Mouse (Mus musculus): ENCODE measurements around the gene Bmyc. TPM values are rescaled to one million over a fixed set of nuclear protein-coding genes. Genes with fewer than 3 reads are reported as not detected.
"Not testable (repeated sequence)": the region's sequence is repeated elsewhere in the genome, so short reads cannot be mapped to it uniquely, and the experiment has no call there.

Gene Bmyc
- total and polyA plus RNA-seq, 3 experiments: 12.7 to 21.2 (median 14.8) TPM

DNA sequence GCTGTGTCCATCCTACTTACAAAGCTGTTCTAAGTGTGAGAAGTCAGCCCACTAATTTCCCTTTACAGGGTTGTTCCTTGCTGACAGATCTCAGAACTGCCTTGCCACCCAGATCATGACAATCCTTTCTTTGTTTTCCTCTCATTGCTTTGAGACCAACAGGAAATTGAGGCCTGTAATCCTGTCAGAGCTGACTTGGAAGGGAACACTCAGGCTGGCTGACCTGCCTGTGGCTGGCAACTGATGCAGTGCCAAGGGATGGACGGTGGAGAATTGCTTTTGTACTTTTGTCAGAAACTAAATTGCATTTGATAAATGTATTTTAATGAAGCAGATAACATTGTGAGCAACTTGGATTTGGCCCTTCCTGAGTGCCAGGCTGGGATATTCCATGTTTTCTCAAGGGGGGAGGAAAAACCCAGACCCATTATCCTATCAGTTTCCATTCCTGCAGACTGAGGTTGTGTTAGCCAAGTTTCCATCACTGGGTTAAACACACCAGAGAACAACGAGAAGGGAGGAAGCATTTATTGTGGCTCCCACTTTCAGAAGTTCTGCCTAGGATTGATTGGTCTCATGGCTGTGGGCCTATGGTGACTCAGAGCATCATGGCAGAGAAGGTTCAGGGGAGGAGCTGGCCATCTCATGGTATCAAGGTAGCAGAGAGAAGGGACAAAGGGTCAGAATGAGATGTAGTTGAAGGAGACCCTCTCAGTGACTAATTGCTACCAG, 26.8 kb downstream of the Bmyc start:
- intact Hi-C loops (cut with DNase I): no loop called here

DNA sequence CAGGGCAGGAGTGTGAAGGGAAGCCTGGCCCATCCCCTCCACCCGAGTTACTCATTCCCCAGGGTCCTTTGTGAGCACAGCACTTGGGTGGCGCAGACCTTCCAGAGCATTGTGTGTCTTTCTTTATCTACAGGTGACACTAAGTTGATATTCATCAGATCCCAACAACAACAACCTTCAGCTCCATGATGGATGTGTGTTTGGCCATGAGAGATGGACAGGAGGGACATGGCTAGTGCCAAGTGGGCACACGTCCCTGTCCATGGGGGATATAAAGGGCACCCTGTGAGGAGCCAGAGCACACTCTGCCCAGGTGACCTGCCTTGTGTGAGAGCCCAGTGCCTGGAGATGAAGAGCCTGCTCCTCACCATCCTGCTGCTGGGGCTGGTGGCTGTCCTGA, 30.2 kb downstream of the Bmyc start, which contains the start of gene Obp2b:
Gene Obp2b, plus strand, starts transcription at position 301 of the 400 bp plus-strand sequence.
- intact Hi-C loops (cut with DNase I); DNase-seq; H3K27me3 ChIP-seq (ENCODE audit: control insufficient read depth, insufficient read depth, low read length); H3K4me3 ChIP-seq; H3K4me1 ChIP-seq (ENCODE audit: control insufficient read depth, insufficient read depth, low read length); H3K36me3 ChIP-seq (ENCODE audit: control insufficient read depth, insufficient read depth, low read length); H3K27ac ChIP-seq; H3K79me2 ChIP-seq (replicated peaks; ENCODE audit: control insufficient read depth, insufficient read depth, low read length); H3K9ac ChIP-seq (ENCODE audit: low read depth, low read length): not testable (repeated sequence)
- 67% methylated on average over 3 of the region's 3 CpGs for WGBS

More for the DNA sequence above, 26.8 kb downstream of the Bmyc start:
- no peaks in the 10 kb centered on the region for H3K27me3 ChIP-seq (ENCODE audit: control insufficient read depth, insufficient read depth, low read length)
- no peak overlapping the region for H3K9ac ChIP-seq (ENCODE audit: low read depth, low read length)
- no peak for DNase-seq
- 20% methylated on average over 2 of the region's 2 CpGs for WGBS
- H3K4me1 ChIP-seq (ENCODE audit: control insufficient read depth, insufficient read depth, low read length): no peaks in the 10 kb centered on the region
- no peak overlapping the region for H3K4me3 ChIP-seq
- TF ChIP-seq EP300 (IDR thresholded peaks at IDR 0.05; ENCODE audit: insufficient read depth, low read depth, low read length): no peak
- no peak for TF ChIP-seq POLR2A (IDR thresholded peaks at IDR 0.05; ENCODE audit: insufficient read depth, low read depth, low read length)
- TF ChIP-seq CTCF (IDR thresholded peaks at IDR 0.05): no peak
- H3K36me3 ChIP-seq (ENCODE audit: control insufficient read depth, insufficient read depth, low read length): no peaks in the 10 kb centered on the region
- no peak overlapping the region for H3K27ac ChIP-seq
- no peaks in the 10 kb centered on the region for H3K79me2 ChIP-seq (replicated peaks; ENCODE audit: control insufficient read depth, insufficient read depth, low read length)

DNA sequence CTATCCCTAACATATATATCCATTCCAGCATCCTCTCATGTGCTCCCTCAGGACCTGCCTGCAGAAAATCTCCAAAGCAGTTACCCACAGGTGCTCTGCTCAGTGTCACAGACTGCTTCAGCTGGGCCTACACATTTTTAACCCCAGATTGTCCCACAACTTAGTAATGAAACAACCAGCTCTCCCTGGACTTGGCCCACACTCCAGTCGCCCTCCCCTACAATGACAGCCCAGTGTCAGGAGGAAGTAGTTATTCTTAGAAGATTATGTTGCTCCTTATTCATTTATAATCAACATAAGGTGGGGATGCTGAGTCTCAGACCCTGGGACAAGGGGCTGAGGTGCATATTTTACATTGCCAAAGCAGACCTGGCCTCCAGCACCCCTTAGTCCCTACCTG, 35.1 kb downstream of the Bmyc start:
- H3K4me1 ChIP-seq (ENCODE audit: control insufficient read depth, insufficient read depth, low read length): no peaks in the 10 kb centered on the region
- no peaks in the 10 kb centered on the region for H3K79me2 ChIP-seq (replicated peaks; ENCODE audit: control insufficient read depth, insufficient read depth, low read length)
- H3K27me3 ChIP-seq (ENCODE audit: control insufficient read depth, insufficient read depth, low read length): no peaks in the 10 kb centered on the region
- no peaks in the 10 kb centered on the region for H3K36me3 ChIP-seq (ENCODE audit: control insufficient read depth, insufficient read depth, low read length)
- H3K27ac ChIP-seq: no peak overlapping the region
- H3K4me3 ChIP-seq: no peak overlapping the region
- DNase-seq: no peak
- 21% methylated on average over 1 of the region's 1 CpGs for WGBS
- no peak for TF ChIP-seq POLR2A (IDR thresholded peaks at IDR 0.05; ENCODE audit: insufficient read depth, low read depth, low read length)
- no peak for TF ChIP-seq CTCF (IDR thresholded peaks at IDR 0.05)
- no peak for TF ChIP-seq EP300 (IDR thresholded peaks at IDR 0.05; ENCODE audit: insufficient read depth, low read depth, low read length)
- no peak overlapping the region for H3K9ac ChIP-seq (ENCODE audit: low read depth, low read length)
- intact Hi-C loops (cut with DNase I): no loop called here

DNA sequence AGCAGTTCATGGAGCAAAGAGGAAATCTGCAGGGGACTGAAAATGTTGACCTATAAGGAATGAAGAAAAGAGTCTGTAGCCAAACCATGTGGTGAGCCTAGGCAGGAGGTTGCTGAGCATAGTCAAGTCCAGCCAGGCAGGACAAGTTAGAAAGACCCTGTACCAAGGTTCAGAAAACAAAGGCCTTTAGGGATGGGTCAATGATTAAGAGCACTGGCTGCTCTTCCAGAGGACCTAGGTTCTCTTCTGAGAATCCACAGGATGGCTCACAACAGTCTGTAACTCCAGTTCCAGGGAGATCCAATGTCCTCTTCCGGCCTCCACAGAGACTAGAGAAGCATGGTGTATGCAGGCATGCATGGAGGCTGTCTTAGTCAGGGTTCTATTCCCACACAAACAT, 47.7 kb downstream of the Bmyc start:
- 81% methylated on average over 1 of the region's 1 CpGs for WGBS

More for the DNA sequence above, 47.7 kb downstream of the Bmyc start:
- intact Hi-C loops (cut with DNase I): no loop called here
- H3K4me1 ChIP-seq (ENCODE audit: control insufficient read depth, insufficient read depth, low read length): no peaks in the 10 kb centered on the region
- H3K79me2 ChIP-seq (replicated peaks; ENCODE audit: control insufficient read depth, insufficient read depth, low read length): no peaks in the 10 kb centered on the region
- H3K27ac ChIP-seq: no peak overlapping the region
- TF ChIP-seq CTCF (IDR thresholded peaks at IDR 0.05) (no peak), EP300 (IDR thresholded peaks at IDR 0.05; ENCODE audit: insufficient read depth, low read depth, low read length) (no peak), POLR2A (IDR thresholded peaks at IDR 0.05; ENCODE audit: insufficient read depth, low read depth, low read length) (no peak)
- H3K27me3 ChIP-seq (ENCODE audit: control insufficient read depth, insufficient read depth, low read length): no peaks in the 10 kb centered on the region
- H3K4me3 ChIP-seq: no peak overlapping the region
- no peak for DNase-seq
- no peak overlapping the region for H3K9ac ChIP-seq (ENCODE audit: low read depth, low read length)
- H3K36me3 ChIP-seq (ENCODE audit: control insufficient read depth, insufficient read depth, low read length): no peaks in the 10 kb centered on the region

Other genes starting within 250 kb of the Bmyc start
- 1 to 10 TPM; 1.4 to 1.8 TPM for gene Clic3, start 249.9 kb upstream of the Bmyc start, total RNA-seq (2021)
- 4.8 and 7.4 TPM in 2 replicates for gene Clic3, start 249.9 kb upstream of the Bmyc start, polyA plus RNA-seq (2012; rRNA removed)
- gene Paxx, start 245.6 kb upstream of the Bmyc start, total RNA-seq (2021): 10 to 100 TPM; 17.7 to 20.6 TPM
- gene Paxx, start 245.6 kb upstream of the Bmyc start, polyA plus RNA-seq (2012; rRNA removed): 32.8 and 36.8 TPM in 2 replicates
- 100 to 1,000 TPM; 472 to 774 TPM for gene Ptgds, start 236.7 kb upstream of the Bmyc start, total RNA-seq (2021)
- 198 and 795 TPM in 2 replicates for gene Ptgds, start 236.7 kb upstream of the Bmyc start, polyA plus RNA-seq (2012; rRNA removed)
- gene Lcn12, start 212.8 kb upstream of the Bmyc start, total RNA-seq (2021): not detected
- not detected in 2 replicates for gene Lcn12, start 212.8 kb upstream of the Bmyc start, polyA plus RNA-seq (2012; rRNA removed)
- 10 to 100 TPM; 82.7 to 84.8 TPM for gene Fbxw5, start 206.0 kb upstream of the Bmyc start, total RNA-seq (2021)
- gene Fbxw5, start 206.0 kb upstream of the Bmyc start, polyA plus RNA-seq (2012; rRNA removed): 32.9 and 41.0 TPM in 2 replicates
- gene C8g, start 205.0 kb upstream of the Bmyc start, total RNA-seq (2021): 1 to 10 TPM; 1.3 to 1.6 TPM
- gene C8g, start 205.0 kb upstream of the Bmyc start, polyA plus RNA-seq (2012; rRNA removed): 4.1 and 6.1 TPM in 2 replicates
- gene Traf2, start 159.8 kb upstream of the Bmyc start, total RNA-seq (2021): 10 to 100 TPM; 13.5 to 15.8 TPM
- 10.8 and 15.1 TPM in 2 replicates for gene Traf2, start 159.8 kb upstream of the Bmyc start, polyA plus RNA-seq (2012; rRNA removed)
- 100 to 1,000 TPM; 211 to 222 TPM for gene Edf1, start 148.9 kb upstream of the Bmyc start, total RNA-seq (2021)
- 81.9 and 110 TPM in 2 replicates for gene Edf1, start 148.9 kb upstream of the Bmyc start, polyA plus RNA-seq (2012; rRNA removed)
- gene Mamdc4, start 131.9 kb upstream of the Bmyc start, total RNA-seq (2021): 1 to 10 TPM in 1 of 2 experiments, under 1 TPM in 1; 0.60 to 2.2 TPM
- 1.6 and 8.5 TPM in 2 replicates for gene Mamdc4, start 131.9 kb upstream of the Bmyc start, polyA plus RNA-seq (2012; rRNA removed)
- 10 to 100 TPM; 52.6 to 69.9 TPM for gene Phpt1, start 131.5 kb upstream of the Bmyc start, total RNA-seq (2021)
- gene Phpt1, start 131.5 kb upstream of the Bmyc start, polyA plus RNA-seq (2012; rRNA removed): 100 and 101 TPM in 2 replicates
- under 1 TPM; 0.05 to 0.36 TPM for gene Ajm1, start 125.0 kb upstream of the Bmyc start, total RNA-seq (2021)
- gene Ajm1, start 125.0 kb upstream of the Bmyc start, polyA plus RNA-seq (2012; rRNA removed): 0.15 and 1.1 TPM in 2 replicates
- 10 to 100 TPM; 61.2 to 65.3 TPM for gene Rabl6, start 98.2 kb upstream of the Bmyc start, total RNA-seq (2021)
- 48.8 and 56.0 TPM in 2 replicates for gene Rabl6, start 98.2 kb upstream of the Bmyc start, polyA plus RNA-seq (2012; rRNA removed)
- not detected for gene Ccdc183, start 89.1 kb upstream of the Bmyc start, total RNA-seq (2021)
- not detected in 2 replicates for gene Ccdc183, start 89.1 kb upstream of the Bmyc start, polyA plus RNA-seq (2012; rRNA removed)
- 10 to 100 TPM; 29.4 to 32.6 TPM for gene Tmem141, start 84.7 kb upstream of the Bmyc start, total RNA-seq (2021)
- 49.2 and 73.7 TPM in 2 replicates for gene Tmem141, start 84.7 kb upstream of the Bmyc start, polyA plus RNA-seq (2012; rRNA removed)
- 1 to 10 TPM; 4.8 to 6.8 TPM for gene Fcna, start 78.7 kb upstream of the Bmyc start, total RNA-seq (2021)
- gene Fcna, start 78.7 kb upstream of the Bmyc start, polyA plus RNA-seq (2012; rRNA removed): 3.4 and 4.0 TPM in 2 replicates
- gene Lcn8, start 53.6 kb upstream of the Bmyc start, total RNA-seq (2021): 1 to 10 TPM in 1 of 2 experiments, under 1 TPM in 1; 0.98 to 1.2 TPM
- gene Lcn8, start 53.6 kb upstream of the Bmyc start, polyA plus RNA-seq (2012; rRNA removed): 0.20 TPM in 1 of 2 replicates, not detected in the other
- not detected for gene Lcn5, start 48.8 kb upstream of the Bmyc start, total RNA-seq (2021)
- not detected in 2 replicates for gene Lcn5, start 48.8 kb upstream of the Bmyc start, polyA plus RNA-seq (2012; rRNA removed)
- gene Lcn6, start 30.0 kb upstream of the Bmyc start, total RNA-seq (2021): not detected
- gene Lcn6, start 30.0 kb upstream of the Bmyc start, polyA plus RNA-seq (2012; rRNA removed): not detected in 2 replicates
- not detected for gene Lcn10, start 24.0 kb upstream of the Bmyc start, total RNA-seq (2021)
- not detected in 2 replicates for gene Lcn10, start 24.0 kb upstream of the Bmyc start, polyA plus RNA-seq (2012; rRNA removed)
- not detected for gene Obp2a, start 6.7 kb upstream of the Bmyc start, total RNA-seq (2021)
- not detected in 2 replicates for gene Obp2a, start 6.7 kb upstream of the Bmyc start, polyA plus RNA-seq (2012; rRNA removed)
- gene Obp2b, start 30.3 kb downstream of the Bmyc start, total RNA-seq (2021): not detected
- not detected in 2 replicates for gene Obp2b, start 30.3 kb downstream of the Bmyc start, polyA plus RNA-seq (2012; rRNA removed)
- not detected for gene Lcn3, start 58.8 kb downstream of the Bmyc start, total RNA-seq (2021)
- not detected in 2 replicates for gene Lcn3, start 58.8 kb downstream of the Bmyc start, polyA plus RNA-seq (2012; rRNA removed)
- gene Lcn11, start 70.3 kb downstream of the Bmyc start, total RNA-seq (2021): not detected
- not detected in 2 replicates for gene Lcn11, start 70.3 kb downstream of the Bmyc start, polyA plus RNA-seq (2012; rRNA removed)
- not detected for gene Gm13539, start 75.5 kb downstream of the Bmyc start, total RNA-seq (2021)
- not detected in 2 replicates for gene Gm13539, start 75.5 kb downstream of the Bmyc start, polyA plus RNA-seq (2012; rRNA removed)
- not detected for gene Glt6d1, start 109.1 kb downstream of the Bmyc start, total RNA-seq (2021)
- not detected in 2 replicates for gene Glt6d1, start 109.1 kb downstream of the Bmyc start, polyA plus RNA-seq (2012; rRNA removed)
- gene Lcn9, start 116.4 kb downstream of the Bmyc start, total RNA-seq (2021): not detected
- not detected in 2 replicates for gene Lcn9, start 116.4 kb downstream of the Bmyc start, polyA plus RNA-seq (2012; rRNA removed)
- gene Sohlh1, start 140.5 kb downstream of the Bmyc start, total RNA-seq (2021): not detected
- not detected in 2 replicates for gene Sohlh1, start 140.5 kb downstream of the Bmyc start, polyA plus RNA-seq (2012; rRNA removed)
- gene Kcnt1, start 157.0 kb downstream of the Bmyc start, total RNA-seq (2021): under 1 TPM; 0.55 to 0.66 TPM
- 0.92 and 0.97 TPM in 2 replicates for gene Kcnt1, start 157.0 kb downstream of the Bmyc start, polyA plus RNA-seq (2012; rRNA removed)

Data from heart, adult 2 months (tissue).